Mouse (Mus musculus) C2C12 (cell line): ENCODE results near the gene Mef2d.

Experiments
- CTCF ChIP-seq: IDR thresholded peaks from one replicate; pipeline ENCODE4 v1.5.1; 2011; ENCODE audit not compliant: control insufficient read depth, insufficient read depth, insufficient read length
- USF1 ChIP-seq: IDR thresholded peaks from one replicate; pipeline ENCODE4 v1.6.1; 2011; ENCODE audit warnings: low read depth, mild to moderate bottlenecking, control low read depth, moderate library complexity

GRCm38 (mm10) chr3:88154236-88154635, 12.1 kb downstream of the Mef2d start:
- TF ChIP-seq USF1 (no peak), CTCF (no peak)
